Mouse (Mus musculus): ENCODE measurements around the gene Armh3.
"Not testable (repeated sequence)": the region's sequence is repeated elsewhere in the genome, so short reads cannot be mapped to it uniquely, and the experiment has no call there.

Armh3 gene

GRCm38 (mm10) chr19:45817816-45818490, 180.3 kb downstream of the Armh3 start:
- DNase-seq (ENCODE audit: extremely low spot score): no peak

DNA sequence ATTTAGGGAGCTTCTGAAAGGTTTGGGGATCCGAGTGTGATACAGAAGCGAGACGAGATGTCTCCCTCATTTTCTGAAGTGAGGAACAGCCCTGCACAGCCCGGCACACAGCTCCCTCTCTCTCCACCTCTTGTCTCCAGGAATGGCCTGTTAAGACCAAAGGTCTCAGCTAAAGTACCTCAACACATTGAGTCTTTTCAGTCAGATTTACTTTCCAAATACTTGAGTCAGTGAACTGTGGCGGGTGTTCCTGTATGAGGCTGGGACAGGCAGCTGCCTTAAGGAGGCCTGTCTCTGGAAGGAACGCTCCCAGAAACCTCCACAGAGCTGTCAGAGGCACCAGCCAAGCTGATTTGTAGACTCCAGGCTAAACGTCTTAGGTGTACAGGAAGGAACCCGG, 181.6 kb downstream of the Armh3 start:
- no peak for DNase-seq (ENCODE audit: extremely low spot score)

- peak; percentile 49 for DNase-seq (ENCODE audit: extremely low spot score)
Measured at GRCm38 (mm10) chr19:45815831-45816405, 182.4 kb downstream of the Armh3 start, which contains the start of gene Kcnip2. TSS of gene Kcnip2 (minus strand) at chr19:45816061.

DNA sequence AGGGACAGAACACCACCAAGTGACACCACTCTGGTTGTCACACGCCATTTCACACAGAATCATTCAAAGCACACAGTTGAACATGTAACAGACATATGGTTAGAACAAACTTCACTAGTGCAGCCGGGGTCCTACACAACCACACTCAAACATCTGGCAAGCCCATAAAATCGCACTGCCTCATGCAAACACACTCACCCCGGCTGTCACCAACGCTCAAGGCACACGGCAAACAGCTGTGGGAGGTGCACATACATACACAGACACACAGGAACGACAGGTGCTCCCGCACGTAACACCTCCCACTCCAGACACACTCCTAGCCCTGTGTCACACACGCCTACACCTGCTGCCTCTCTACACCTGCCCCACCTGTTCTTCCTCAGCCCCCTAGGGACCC, 183.1 kb downstream of the Armh3 start:
- no peak for DNase-seq (ENCODE audit: extremely low spot score)

GRCm38 (mm10) chr19:45813801-45814200, 184.5 kb downstream of the Armh3 start:
- peak; percentile 75 for DNase-seq (ENCODE audit: extremely low spot score)

GRCm38 (mm10) chr19:45813263-45813662, 185.0 kb downstream of the Armh3 start:
- peak; percentile 74 for DNase-seq (ENCODE audit: extremely low spot score)

- DNase-seq (ENCODE audit: extremely low spot score): peak; percentile 18
Measured at GRCm38 (mm10) chr19:45812673-45813252, 185.5 kb downstream of the Armh3 start.

- DNase-seq (ENCODE audit: extremely low spot score): peak; percentile 58
Measured at GRCm38 (mm10) chr19:45812115-45812514, 186.2 kb downstream of the Armh3 start.

DNA sequence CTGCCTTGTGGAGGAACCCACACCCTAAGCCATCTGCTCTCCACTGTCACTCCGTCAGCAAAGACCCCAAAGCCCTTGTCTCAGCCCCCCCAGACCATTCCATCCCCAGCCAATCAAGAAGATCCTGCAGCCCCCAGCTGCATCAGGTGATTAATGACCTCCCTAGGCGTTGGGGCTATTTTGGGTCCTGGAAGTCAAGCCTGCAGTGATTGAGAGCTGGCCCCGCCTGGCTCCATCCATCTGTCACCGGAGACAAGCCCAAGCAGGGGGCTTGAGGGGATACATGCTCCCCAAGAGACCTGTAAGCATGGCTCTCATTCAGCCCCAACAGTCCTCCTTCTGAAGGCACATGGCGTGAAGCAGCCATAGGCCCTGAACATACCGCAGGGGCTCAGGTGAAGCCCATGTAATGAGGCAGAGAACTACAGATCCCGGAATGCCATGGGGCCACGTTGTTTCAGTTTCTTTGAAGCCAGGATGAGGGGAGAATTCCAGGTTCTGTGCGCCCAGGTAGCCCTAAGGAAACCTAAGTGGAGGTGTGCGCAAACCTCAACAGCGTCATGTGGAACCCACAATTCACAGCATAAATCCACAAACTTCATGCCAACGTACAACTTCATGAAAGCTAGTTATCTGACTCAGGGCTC, 187.1 kb downstream of the Armh3 start:
- no peak for DNase-seq (ENCODE audit: extremely low spot score)

GRCm38 (mm10) chr19:45807732-45808131, 190.6 kb downstream of the Armh3 start:
- no peak for DNase-seq (ENCODE audit: extremely low spot score)

DNA sequence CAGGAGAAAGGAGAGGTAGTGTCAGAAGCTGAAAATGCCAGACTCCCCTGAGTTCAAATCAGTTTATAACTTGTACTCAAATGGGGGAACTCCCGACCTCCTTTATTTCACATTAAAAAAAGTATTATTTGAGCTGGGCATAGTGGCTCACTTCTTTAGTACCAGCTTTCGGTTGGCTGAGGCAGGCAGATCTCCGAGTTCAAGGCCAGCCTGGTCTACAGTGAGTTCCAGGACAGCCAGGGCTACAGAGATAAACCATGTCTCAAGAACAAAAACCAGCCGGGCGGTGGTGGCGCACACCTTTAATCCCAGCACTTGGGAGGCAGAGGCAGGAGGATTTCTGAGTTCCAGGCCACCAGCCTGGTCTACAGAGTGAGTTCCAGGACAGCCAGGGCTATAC, 192.5 kb downstream of the Armh3 start:
- DNase-seq (ENCODE audit: extremely low spot score): not testable (repeated sequence)

DNA sequence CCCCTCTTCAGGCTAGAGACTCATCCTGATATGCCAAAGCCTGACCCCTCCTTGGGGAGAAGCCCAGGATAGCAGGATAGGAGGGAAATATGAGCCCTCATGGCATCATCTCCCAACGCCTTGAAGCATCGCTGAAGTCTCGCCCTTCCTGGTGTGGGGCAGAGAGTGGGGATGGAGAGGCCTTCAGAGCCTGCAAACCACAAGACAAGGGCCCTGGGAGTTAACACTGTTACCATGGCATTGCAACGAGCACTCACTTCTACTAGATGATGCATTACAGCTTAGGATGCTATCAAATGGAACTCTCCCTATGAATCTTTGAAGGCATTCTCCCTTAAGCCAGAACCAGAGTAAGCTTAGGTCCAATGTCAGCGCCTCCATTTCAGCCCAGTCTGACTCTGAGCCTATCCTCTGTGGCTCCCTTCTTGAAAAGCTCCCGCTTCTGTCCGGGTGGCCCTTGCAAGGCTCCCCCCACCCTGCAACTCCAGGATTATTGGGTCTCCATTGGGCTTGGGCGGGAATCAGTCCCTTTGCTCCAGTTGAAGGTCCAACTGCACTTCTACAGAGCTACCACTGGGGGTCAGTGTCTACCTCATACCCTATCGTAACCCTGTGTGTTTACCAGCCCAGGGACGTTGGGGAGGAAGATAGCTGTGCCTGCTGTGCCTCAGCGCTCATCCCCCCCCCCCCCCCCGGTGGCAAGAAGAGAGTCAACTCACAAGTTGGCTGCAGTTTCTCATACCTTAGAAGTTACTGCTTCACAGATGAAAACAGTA, 193.5 kb downstream of the Armh3 start:
- DNase-seq (ENCODE audit: extremely low spot score): peak; percentile 58

DNA sequence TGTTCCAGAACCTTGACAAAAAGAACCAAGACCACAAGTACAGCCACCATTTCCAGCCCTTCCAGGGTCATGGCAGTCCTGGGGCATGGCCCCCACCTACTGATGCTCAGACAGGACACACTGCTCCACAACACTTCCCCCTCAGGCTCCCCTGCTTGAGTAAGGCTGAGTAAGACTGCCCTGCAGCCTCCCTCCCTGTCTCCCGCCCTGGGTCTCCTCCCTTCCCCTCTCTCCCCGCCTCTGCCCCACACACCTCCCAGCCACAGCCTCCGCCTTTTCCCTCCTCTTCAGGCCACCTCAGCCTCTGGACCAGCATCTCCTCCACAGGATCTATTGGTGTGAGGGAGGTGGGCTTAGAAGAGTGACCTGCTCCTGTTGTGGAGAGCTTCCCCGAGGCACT, 194.9 kb downstream of the Armh3 start:
- no peak for DNase-seq (ENCODE audit: extremely low spot score)

DNA sequence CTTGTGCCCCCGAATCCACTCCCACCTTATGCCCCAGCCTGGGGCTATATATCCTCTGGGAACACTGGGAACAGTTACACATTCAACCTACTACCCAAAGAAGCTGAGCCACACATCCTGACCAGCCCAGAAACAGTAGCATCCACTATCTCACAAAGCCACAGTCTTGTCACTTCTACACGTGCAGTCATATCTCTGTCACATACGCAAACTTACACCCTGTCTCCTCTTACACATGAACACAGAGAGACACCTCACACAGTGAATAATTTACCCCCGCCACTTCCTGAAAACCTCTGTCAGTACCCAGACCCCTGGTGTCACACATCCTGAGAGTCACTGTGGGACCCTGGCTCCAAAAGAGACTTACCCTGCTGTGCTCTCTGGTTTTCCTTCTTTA, 195.6 kb downstream of the Armh3 start:
- no peak for DNase-seq (ENCODE audit: extremely low spot score)

DNA sequence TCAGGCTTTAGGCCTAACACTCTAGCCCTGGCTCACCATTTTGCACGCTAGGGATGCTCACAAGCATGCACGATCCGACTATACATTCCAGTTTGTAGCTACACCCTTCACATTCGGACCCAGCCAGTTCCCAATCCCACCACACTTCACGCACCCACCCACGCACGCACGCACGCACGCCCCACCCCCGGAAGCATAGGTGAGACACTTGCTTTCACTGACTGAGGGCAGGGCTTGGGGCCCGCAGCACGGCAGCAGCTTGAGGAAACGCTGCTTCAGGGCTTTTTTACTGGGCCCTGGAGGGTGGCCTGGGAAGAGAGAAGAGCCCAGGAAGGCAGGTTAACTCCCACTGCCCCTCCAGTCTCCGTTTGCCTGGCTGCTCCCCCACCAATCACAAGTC, 201.4 kb downstream of the Armh3 start:
- no peak for DNase-seq (ENCODE audit: extremely low spot score)

DNA sequence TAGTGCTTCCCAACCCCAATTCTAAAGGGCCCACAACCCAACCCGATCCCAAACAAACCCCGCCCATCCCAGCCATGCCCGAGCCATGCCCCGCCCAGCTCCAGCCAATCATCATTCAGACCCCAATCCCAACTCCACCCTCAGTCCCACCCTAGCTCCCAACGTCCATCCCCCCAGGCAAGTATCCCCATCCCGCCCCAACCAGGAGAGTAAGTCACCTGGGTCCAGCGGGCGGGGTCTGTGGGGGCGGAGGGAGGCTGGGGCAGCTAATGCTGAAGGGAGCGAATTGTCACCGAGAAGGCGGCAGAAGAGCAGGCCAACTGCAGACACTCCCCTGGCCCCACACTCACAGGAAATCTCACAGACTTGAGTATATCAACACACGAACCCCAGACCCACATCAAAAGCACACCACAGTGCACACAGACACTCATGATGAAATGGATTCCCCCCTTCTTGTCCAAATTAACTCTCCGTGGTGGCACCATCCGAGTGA, 202.2 kb downstream of the Armh3 start:
- DNase-seq (ENCODE audit: extremely low spot score): peak; percentile 69

DNA sequence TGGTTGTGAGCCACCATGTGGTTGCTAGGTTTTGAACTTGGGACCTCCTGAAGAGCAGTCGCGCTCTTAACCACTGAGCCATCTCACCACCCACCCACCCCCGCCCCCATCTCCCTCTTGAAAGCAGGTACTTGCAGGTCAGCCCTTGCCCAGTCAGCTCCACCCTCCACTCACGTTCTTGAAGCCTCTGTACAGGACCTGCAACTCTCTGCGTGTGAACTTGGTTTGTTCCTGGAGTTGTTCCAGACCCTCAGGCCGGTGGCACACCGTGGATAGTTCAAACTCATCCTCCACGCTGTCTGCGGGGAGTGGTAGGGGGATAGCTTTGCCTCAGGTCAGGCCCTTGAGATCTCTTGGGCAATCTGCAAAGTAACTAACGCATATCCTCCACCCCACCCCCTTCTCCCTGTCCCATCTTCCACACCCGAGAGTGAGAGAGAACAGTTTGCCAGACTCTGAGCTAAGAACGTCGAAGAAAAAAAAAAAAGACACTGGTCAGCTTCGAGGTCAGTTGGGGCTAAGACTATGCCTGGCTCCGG, 202.8 kb downstream of the Armh3 start:
- DNase-seq (ENCODE audit: extremely low spot score): no peak

- no peak for DNase-seq (ENCODE audit: extremely low spot score)
Measured at GRCm38 (mm10) chr19:45794718-45795117, 203.6 kb downstream of the Armh3 start.

- DNase-seq (ENCODE audit: extremely low spot score): no peak
Measured at GRCm38 (mm10) chr19:45792404-45792803, 205.9 kb downstream of the Armh3 start.

- DNase-seq (ENCODE audit: extremely low spot score): no peak
Measured at GRCm38 (mm10) chr19:45789888-45790874, 208.1 kb downstream of the Armh3 start.
